Mouse (Mus musculus) frontal cortex, postnatal 14 days (tissue): Measurements from ENCODE around the gene Bckdk.
"Not testable (repeated sequence)": the region's sequence is repeated elsewhere in the genome, so short reads cannot be mapped to it uniquely, and the experiment has no call there.

ENCODE experiments used
- DNase-seq, 2 experiments: peaks; one replicate each; pipeline ENCODE4 v3.0.0; 2022; ENCODE audit warnings: low spot score in 2 of 2

The Bckdk gene

GRCm38 (mm10) chr7:127931351-127932135 is 27.7 kb downstream of the Bckdk start:
- no peak for DNase-seq

DNA sequence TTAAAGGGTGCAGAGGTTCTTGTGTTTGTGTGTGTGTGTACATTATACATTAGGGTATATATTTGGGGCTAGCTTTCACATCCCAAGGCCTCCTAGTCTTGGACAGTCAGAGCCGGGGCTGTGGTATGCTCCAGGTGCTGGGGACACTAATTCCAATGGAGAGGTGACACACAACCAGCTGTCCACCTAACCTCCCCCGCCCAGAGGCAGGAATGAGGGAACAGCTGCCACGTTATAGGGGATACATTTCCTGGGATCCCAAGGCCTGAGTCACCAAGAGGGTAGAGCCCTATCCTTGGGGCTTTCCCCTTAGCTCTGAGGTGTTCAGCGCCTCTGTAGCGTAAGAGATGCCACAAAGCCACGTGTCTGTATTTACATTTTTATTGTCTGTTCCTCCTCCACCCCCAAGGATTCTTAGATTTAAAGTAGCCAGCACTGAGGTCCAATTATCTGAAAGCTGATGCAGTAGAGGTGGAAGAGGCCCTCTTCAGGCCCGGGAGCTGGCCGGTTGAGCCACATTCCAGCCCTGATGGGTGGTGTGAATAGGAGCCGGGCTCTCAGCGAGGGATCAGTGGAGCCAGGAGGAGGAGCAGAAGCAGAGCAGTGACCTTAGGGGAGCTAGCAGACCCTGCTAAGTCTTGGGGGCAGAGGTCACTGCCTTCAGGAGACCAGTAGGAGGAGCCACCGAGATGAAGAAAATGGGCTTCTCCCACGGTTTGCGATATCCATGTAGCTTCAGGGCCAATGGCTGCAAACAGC is 28.6 kb downstream of the Bckdk start:
- DNase-seq: no peak

DNA sequence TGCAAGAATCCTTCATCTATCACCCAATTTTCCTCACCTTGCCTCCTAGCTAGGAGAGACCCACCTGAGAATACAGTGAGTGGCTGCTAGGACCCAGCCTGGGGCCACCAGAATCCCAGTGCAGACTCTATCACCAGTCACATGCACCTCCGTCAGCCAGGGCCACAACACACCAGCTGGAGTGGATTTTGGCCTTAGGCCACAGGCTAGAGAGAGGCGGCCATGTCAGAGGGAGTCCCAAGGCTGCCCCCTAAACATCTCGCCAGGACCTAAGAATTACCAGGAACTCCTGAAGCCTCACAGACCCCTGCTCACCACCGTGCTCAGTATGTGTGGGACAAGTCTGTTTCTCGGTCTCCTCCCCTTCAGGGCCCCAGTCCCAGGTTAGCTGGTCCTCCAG is 30.2 kb downstream of the Bckdk start:
- DNase-seq: no peak

- peak; percentile 90 to 94 for DNase-seq
Observed at GRCm38 (mm10) chr7:127935028-127935722, 31.3 kb downstream of the Bckdk start.

DNA sequence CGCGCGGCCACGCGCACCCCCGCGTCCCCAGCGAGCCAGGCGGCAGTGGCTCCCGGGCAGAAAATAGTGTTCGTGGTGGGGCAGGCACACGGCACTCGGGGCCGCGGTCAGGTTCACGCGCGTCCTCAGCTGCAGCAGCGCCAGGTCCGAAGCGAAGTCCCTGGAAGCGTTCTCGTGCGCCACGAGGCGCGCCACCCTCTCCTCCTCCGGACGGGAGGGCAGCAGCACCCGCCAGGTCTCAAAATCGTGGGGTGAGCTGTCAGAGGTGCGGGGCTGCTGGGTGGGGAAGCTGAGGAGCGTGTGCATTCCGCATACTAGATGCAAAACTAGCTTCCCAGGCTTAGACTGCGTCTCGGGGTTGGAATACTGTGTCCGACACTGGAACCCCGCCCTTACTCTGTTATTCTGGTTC is 31.9 kb downstream of the Bckdk start:
- no peak for DNase-seq

GRCm38 (mm10) chr7:127936216-127936884 is 32.5 kb downstream of the Bckdk start:
- DNase-seq: no peak

DNA sequence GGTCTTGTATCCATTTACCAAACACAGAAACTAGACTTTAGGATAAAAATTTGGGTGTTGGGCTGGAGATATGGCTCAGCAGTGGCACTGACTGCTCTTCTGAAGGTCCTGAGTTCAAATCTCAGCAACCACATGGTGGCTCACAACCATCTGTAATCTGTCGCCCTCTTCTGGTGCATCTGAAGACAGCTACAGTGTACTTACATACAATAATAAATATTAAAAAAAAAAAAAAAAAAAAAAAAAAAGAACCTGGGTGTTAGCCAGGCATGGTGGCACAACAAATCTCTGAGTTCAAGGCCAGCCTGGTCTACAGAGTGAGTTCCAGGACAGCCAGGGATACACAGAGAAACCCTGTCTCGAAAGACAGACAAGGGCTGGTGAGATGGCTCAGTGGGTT is 38.2 kb downstream of the Bckdk start:
- DNase-seq: not testable (repeated sequence)

DNA sequence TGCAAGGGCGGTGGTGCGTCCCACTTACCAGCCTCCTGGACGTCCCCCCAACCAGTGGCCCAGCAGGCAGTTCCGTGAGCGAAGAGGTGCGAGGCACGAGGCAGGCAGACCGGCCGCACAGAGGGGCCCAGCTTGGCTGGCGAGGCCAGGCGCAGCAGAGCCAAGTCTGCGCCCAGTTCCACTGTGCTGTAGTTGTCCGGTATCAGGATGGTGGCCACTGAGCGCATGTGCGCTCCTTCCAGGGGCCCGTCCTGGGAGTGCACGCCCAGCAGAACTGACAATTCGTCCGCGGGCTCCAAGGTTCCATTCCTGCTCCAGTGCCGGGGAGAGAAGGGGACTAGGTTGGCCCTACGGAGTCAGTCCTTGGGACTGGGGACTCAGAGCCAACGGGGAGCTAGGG is 40.7 kb downstream of the Bckdk start:
- DNase-seq: no peak

DNA sequence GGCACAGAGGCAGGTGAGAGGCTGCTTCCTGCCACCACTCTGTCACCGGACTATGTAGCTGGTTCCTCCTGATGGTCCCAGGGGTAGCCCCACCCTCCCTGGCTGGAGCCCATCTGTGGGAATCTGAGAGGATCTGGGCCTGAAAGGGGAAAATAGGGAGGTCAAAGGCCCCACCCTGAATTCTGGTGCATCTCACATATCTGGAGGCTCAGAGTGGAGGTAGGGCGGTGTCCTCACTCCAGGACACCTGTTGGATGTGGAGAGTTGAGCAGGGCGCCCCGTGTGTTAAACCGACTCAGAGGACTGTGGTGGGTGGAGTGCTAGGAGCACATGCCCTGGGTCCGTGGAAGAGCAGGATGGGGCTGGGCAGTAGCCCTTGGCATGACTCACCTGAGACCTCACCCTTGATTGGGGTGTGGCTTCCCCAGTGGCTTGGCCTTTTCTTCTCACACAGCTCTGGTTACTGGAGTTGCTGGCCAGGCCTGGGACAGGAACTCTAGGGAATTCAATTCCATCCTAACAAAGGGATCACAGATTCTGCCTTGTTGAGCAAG is 42.7 kb downstream of the Bckdk start, which contains the start of gene Prss36:
TSS of gene Prss36 (minus strand) at position 256 of the 554 bp plus-strand sequence.
- no peak for DNase-seq

- DNase-seq: no peak
Observed at GRCm38 (mm10) chr7:127952864-127953581, 49.1 kb downstream of the Bckdk start.

- DNase-seq: no peak
Observed at GRCm38 (mm10) chr7:127959364-127959763, 55.5 kb downstream of the Bckdk start.
